Mouse (Mus musculus): ENCODE measurements around the gene Stx17. TPM values are rescaled to one million over a fixed set of nuclear protein-coding genes. Genes with fewer than 3 reads are reported as not detected.

Stx17 gene
- total and polyA plus RNA-seq, 3 experiments: 7.2 to 10.0 (median 8.0) TPM

GRCm38 (mm10) chr4:48132721-48133120 lies 8.0 kb downstream of the Stx17 start:
- no peak for DNase-seq (ENCODE audit: extremely low read depth)
- no peaks in the 10 kb centered on the region for H3K9me3 ChIP-seq (replicated peaks; ENCODE audit: low read length)
- H3K27me3 ChIP-seq (replicated peaks): no peaks in the 10 kb centered on the region
- H3K36me3 ChIP-seq (replicated peaks in 1 of 2; ENCODE audit: control insufficient read depth in 1 of 2, insufficient read depth in 1 of 2, low read length in 1 of 2): peaks cover 13 to 48% of the 10 kb centered on the region in 2 experiments
- dilution Hi-C loops (cut with MboI; ENCODE audit: extremely low pct_ligation_motif_present, extremely low pct_unique_long_range_greater_than_20kb, low sequenced_read_pairs) (no loop called here), in situ Hi-C loops (cut with MboI; ENCODE audit: low pct_ligation_motif_present, low pct_unique_long_range_greater_than_20kb, low sequenced_read_pairs) (no loop called here)
- H3K4me2 ChIP-seq (ENCODE audit: insufficient read depth, low read depth, poor library complexity, severe bottlenecking): no peak overlapping the region
- H3K79me2 ChIP-seq (replicated peaks; ENCODE audit: control insufficient read depth, extremely low read depth, insufficient read depth, poor library complexity, severe bottlenecking): no peaks in the 10 kb centered on the region
- H3K4me3 ChIP-seq (replicated peaks in 1 of 3; ENCODE audit: low read depth in 2 of 3, low read length in 2 of 3, poor library complexity in 1 of 3): no peak overlapping the region
- H3K27ac ChIP-seq (ENCODE audit: insufficient read depth, low read depth): no peak overlapping the region
- no peak overlapping the region for H3K9ac ChIP-seq (ENCODE audit: insufficient read depth, low read depth)
- no peak for TF ChIP-seq USF2 (conservative IDR thresholded peaks at IDR 0.05; ENCODE audit: low read depth, low read length)
- no peak for TF ChIP-seq POLR2AphosphoS2 (IDR thresholded peaks at IDR 0.05; ENCODE audit: low read depth, low read length)
- no peak for TF ChIP-seq MAZ (IDR thresholded peaks at IDR 0.05; ENCODE audit: low read depth, low read length)
- TF ChIP-seq MXI1 (IDR thresholded peaks at IDR 0.05; ENCODE audit: low read depth, low read length): no peak
- TF ChIP-seq HCFC1 (IDR thresholded peaks at IDR 0.05; ENCODE audit: low read depth, low read length): no peak
- TF ChIP-seq MAFK (IDR thresholded peaks at IDR 0.05; ENCODE audit: insufficient replicate concordance, low read length): no peak
- no peak for TF ChIP-seq CTCF (conservative IDR thresholded peaks at IDR 0.05 in 1 of 2, IDR thresholded peaks at IDR 0.05 in 1 of 2; ENCODE audit: low read depth in 2 of 2, low read length in 2 of 2)
- no peak for TF ChIP-seq TBP (conservative IDR thresholded peaks at IDR 0.05; ENCODE audit: low read depth, low read length)
- no peak for TF ChIP-seq SIN3A (IDR thresholded peaks at IDR 0.05; ENCODE audit: low read length)
- no peak for TF ChIP-seq MEF2A (IDR thresholded peaks at IDR 0.05; ENCODE audit: borderline replicate concordance, low read depth, low read length)
- no peak for TF ChIP-seq CHD2 (IDR thresholded peaks at IDR 0.05; ENCODE audit: low read length)
- TF ChIP-seq ETS1 (conservative IDR thresholded peaks at IDR 0.05; ENCODE audit: low read depth, low read length): no peak
- TF ChIP-seq ZC3H11A (IDR thresholded peaks at IDR 0.05; ENCODE audit: low read depth, low read length): no peak
- TF ChIP-seq NRF1 (IDR thresholded peaks at IDR 0.05; ENCODE audit: low read depth, low read length): no peak
- TF ChIP-seq MAX (IDR thresholded peaks at IDR 0.05; ENCODE audit: low read length): no peak
- TF ChIP-seq UBTF (IDR thresholded peaks at IDR 0.05; ENCODE audit: low read depth, low read length): no peak
- H3K4me1 ChIP-seq (ENCODE audit: control insufficient read depth in 1 of 2, insufficient read depth in 2 of 2): no peaks in the 10 kb centered on the region; a peak in 1 of 4 replicates

DNA sequence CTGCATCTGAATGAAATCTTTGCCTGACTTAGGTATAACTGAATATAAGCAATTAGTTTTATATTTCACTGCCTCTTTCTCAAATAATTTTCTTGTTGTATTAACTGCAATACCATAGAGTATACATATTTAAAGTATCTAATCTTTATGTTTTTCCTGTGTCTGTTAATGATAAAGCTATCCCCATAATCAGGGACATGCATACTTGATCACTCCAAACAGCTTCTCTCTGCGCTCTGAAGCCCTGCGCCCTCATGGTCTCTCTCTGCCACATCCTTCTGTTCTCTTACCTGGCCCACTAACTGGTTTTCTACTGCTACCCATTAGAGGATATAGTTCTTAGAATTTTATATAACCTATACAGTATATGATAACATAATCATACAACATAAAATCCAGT lies 24.8 kb downstream of the Stx17 start:
- H3K4me1 ChIP-seq (ENCODE audit: control insufficient read depth in 1 of 2, insufficient read depth in 2 of 2): no peaks in the 10 kb centered on the region
- H3K79me2 ChIP-seq (replicated peaks; ENCODE audit: control insufficient read depth, extremely low read depth, insufficient read depth, poor library complexity, severe bottlenecking): no peaks in the 10 kb centered on the region
- H3K9ac ChIP-seq (ENCODE audit: insufficient read depth, low read depth): no peak overlapping the region
- H3K36me3 ChIP-seq (replicated peaks in 1 of 2; ENCODE audit: control insufficient read depth in 1 of 2, insufficient read depth in 1 of 2, low read length in 1 of 2): peaks cover 0 to 17% of the 10 kb centered on the region in 2 experiments
- no peak overlapping the region for H3K27ac ChIP-seq (ENCODE audit: insufficient read depth, low read depth)
- dilution Hi-C loops (cut with MboI; ENCODE audit: extremely low pct_ligation_motif_present, extremely low pct_unique_long_range_greater_than_20kb, low sequenced_read_pairs): no loop called here
- no peaks in the 10 kb centered on the region for H3K27me3 ChIP-seq (replicated peaks)
- DNase-seq (ENCODE audit: extremely low read depth): no peak
- TF ChIP-seq NRF1 (IDR thresholded peaks at IDR 0.05; ENCODE audit: low read depth, low read length) (no peak), ZMIZ1 (IDR thresholded peaks at IDR 0.05; ENCODE audit: low read depth, low read length) (no peak), KAT2A (IDR thresholded peaks at IDR 0.05; ENCODE audit: insufficient replicate concordance, low read length) (no peak), PAX5 (IDR thresholded peaks at IDR 0.05; ENCODE audit: low read length) (no peak), SIN3A (IDR thresholded peaks at IDR 0.05; ENCODE audit: low read length) (no peak), POLR2A (IDR thresholded peaks at IDR 0.05; ENCODE audit: low read depth, low read length) (no peak), UBTF (IDR thresholded peaks at IDR 0.05; ENCODE audit: low read depth, low read length) (no peak), NELFE (IDR thresholded peaks at IDR 0.05; ENCODE audit: low read depth, low read length) (no peak), RAD21 (IDR thresholded peaks at IDR 0.05; ENCODE audit: low read depth, low read length) (no peak), MAZ (IDR thresholded peaks at IDR 0.05; ENCODE audit: low read depth, low read length) (no peak), MYC (IDR thresholded peaks at IDR 0.05; ENCODE audit: low read depth, low read length) (no peak)
- in situ Hi-C loops (cut with MboI; ENCODE audit: low pct_ligation_motif_present, low pct_unique_long_range_greater_than_20kb, low sequenced_read_pairs): no loop called here
- no peak overlapping the region for H3K4me2 ChIP-seq (ENCODE audit: insufficient read depth, low read depth, poor library complexity, severe bottlenecking)
- H3K9me3 ChIP-seq (replicated peaks; ENCODE audit: low read length): no peaks in the 10 kb centered on the region
- H3K4me3 ChIP-seq (replicated peaks in 1 of 3; ENCODE audit: low read depth in 2 of 3, low read length in 2 of 3, poor library complexity in 1 of 3): no peak overlapping the region

Data from CH12.LX (cell line).